Mouse (Mus musculus) liver, embryonic 14.5 days (tissue): ENCODE results near the gene Cenpb.
A peak's percentile ranks its signal among the peaks of the same experiment; 100 is the strongest.

Source experiments
- CTCF ChIP-seq: IDR thresholded peaks from 2 replicates; pipeline ENCODE4 v1.5.1; 2016; ENCODE audit warnings: antibody characterized with exemption, low read depth, control low read depth
- EP300 ChIP-seq: IDR thresholded peaks from 2 replicates; pipeline ENCODE4 v1.6.1; 2016; ENCODE audit warnings: antibody characterized with exemption, low read depth

GRCm38 (mm10) chr2:131129836-131130235, 50.0 kb downstream of the Cenpb start:
- TF ChIP-seq CTCF (no peak), EP300 (peak; percentile 57)
